Mouse (Mus musculus) induced T-regulatory cell, adult 2 months (primary cell): ENCODE measurements around the gene Hdac4.
A peak's percentile ranks its signal among the peaks of the same experiment; 100 is the strongest.

Experiments
- DNase-seq: peaks from one replicate; pipeline ENCODE4 v3.0.0-alpha.2; 2012; ENCODE audit warnings: low read depth

Hdac4 gene

DNA sequence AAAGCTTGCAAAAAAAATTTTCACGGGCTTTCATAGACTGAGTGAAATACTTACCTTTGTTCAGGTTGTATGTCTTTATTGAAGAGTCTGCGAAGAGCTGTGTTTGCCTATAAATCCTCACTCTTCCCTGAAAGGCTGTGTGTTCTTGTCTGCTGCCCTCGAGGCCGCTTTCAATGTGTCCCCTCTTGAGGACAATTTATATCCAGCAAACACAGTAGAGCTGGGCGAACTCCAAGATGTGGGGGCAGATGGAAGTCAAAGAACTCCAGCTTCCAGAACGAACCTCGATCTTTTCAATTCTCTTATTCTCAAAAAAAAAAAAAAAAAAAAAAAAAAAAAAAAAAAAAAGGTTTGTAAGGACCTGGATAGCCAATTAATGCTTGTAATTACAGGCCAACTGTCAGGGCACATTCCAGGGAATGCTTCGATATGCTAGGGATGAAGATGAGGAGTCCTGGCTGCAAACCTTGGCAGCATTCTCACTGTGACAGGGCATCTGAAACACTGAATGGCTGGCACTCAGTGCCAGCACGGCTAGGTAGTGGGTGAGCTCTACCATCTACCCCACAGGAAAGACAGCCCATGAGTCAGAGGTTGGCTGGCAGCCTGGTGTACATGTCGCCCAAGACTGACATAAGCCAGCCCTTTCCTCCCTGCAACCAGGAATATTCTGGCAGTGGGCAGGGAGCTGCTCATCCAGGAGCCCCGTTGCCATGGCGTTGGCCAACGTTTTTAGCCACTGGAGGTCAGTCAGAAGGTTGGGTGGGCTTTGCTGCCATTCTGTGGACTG lies at the start of gene Hdac4:
Gene Hdac4, minus strand, starts transcription at position 340 of the 790 bp plus-strand sequence.
- DNase-seq = no peak

DNA sequence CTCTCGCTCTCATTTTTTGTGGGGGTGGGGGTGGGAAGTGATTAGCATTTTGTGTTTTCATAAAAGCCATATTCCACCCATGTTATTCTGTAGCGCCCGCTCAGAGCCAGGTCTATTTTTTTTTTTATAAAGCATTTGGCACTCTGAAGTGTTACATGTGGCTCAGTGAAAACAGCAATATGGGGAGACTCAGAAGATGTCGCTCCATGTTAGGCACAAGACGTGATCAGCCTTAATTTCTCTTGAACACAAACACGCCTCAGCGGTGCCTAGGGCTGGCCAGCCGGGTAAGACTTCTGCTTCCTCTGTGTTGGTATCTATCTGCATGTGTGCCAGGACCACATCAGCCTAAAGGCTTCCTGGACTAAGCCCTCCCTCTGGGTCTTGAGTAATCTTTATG lies 48.0 kb upstream of the Hdac4 start:
- no peak for DNase-seq

DNA sequence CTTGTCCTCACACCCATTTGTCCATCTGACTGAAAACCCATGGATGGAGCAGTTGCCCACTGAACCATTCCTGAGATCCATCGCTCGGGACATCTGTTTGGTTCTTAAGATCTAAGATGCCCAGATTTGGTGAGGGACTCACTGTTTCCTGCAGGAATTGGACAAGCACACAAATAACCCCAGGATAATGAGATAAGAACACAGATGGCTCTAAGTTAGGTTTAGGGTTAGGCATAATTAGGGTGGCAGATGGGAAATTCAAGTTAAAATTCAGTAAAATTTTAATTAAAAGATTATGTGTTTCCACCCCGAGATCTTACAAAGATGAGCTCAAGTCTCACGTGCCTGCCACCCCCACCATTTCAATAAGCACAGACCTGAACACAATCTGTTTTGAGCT lies 44.6 kb upstream of the Hdac4 start:
- DNase-seq = no peak

DNA sequence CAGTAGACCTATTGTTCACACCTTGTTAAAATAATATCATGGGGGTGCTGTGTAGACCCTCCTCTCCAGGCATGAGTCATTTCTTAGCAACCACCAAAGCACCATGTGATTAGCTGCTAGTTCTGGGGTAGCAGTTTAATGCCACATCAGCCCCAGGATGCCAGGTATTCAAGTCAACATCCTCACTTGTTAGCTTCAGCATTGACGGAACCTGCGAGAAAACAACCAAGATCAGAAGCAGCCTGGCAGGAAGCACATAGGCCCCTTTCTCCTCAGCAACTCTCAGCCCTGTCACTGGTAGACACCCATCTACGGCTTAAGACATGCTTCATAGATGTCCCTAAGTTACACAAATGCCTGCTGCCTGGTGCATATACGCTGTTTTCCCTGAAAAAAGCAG lies 40.1 kb upstream of the Hdac4 start:
- peak; percentile 21 for DNase-seq

DNA sequence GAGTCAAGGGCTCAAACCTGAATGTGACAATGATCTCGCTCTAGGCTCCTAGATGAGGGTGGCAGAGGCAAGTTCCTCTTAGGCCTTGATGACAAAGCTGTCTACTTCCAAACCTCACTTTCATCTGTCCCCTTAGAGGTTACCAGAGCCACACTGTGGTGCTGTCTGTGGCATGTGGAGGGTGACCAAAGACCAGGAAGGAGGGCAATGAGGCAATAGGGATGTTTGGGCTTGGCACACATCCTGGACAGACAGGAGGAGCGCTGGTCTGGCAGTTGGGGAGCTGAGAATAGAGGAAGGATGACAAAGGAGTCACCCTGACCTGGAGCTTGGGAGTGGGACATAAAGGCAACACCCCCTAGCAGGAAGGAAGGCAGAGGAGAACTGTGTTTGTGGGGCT lies 29.8 kb upstream of the Hdac4 start:
- DNase-seq = no peak

DNA sequence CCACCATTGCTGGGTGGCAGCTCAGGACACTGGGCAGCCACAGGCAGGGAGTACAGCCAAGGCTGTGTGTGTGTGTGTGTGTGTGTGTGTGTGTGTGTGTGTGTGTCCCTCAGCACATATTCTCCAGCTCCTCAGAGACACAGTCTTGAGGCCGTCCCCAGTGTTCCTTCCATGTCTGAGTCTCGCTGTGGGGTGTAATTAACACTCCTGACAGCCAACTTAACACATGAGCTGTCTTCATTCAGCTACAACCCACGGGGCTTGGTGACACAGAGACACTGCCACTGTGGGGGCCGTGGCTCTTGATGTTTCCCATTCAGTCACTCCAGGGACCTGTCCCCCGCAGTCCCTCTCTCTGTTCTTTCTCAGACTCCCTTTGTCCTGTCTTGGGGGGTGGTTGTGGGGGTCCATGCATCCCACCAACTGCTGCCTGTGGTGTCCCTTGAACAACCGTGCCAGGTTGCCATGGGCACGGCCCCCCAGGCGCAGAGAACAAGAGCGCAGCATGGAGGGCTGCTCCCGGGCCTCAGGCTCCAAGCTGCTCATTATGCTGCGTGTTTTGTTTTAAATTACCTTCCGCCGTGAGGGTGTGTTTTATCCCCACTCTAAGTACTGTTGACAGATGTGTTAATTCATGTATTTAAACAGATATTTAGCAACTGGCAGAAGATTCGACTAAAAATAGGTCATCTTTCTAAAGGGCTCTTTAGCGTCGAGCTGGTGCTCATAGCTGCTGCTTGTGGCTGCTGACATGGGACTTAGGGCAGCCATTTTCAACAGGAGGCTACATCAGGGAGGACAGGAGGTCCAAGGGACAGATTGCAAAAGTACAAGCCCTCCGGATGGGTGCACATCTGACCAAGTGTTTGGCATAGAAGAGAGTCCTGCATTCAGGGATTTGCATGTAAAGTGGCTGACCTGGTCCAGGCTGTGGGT lies 28.7 kb upstream of the Hdac4 start:
- no peak for DNase-seq

DNA sequence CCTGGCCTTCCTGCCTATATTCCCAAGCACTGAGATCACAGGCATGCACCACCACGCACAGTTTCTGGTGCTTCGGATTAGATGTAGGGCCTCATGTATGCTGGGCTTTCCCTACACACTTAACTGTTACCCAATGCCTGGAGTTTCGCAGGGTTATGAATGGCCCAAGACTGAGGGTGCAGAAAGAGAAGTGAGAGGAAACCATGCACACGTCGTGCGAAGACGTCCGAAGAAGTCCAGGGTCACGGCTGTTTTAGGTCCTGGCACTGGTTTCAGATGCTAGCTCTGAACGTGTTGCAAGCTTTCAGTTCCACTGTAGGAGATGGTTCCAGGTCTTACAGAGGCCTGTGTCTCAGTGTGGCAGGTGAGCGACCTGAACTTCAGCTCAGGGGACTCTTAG lies 21.2 kb upstream of the Hdac4 start:
- no peak for DNase-seq

DNA sequence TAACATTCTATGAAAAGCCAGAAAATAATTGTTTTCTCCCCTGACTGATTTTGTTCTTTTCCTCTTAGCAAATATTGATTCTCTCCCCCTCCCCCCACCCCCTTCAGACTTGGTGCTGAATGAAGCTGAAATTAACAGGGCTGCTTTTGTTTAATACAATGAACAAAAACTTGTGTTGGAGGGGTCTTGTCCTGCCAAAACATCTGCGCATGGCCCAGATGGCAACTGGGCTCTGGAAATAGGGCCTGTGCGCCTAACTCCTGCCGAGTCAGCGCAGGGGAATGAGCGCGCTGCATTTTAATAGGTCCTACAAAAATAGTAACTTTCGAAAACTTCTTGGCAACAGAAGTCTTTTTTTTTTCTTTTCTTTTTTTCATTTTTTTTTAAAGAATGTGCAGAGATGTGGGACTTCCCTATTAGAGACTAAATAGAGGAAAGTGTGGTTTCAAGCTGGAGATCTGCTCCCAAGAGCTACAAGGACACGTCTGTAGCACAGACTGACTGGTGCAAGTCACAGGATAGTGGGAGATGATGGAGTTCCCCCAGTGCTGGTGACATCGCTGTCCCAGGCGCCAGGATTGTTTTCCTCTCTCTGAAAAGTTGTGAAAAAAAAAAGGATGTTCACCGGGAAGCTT lies 20.6 kb upstream of the Hdac4 start:
- DNase-seq = no peak

DNA sequence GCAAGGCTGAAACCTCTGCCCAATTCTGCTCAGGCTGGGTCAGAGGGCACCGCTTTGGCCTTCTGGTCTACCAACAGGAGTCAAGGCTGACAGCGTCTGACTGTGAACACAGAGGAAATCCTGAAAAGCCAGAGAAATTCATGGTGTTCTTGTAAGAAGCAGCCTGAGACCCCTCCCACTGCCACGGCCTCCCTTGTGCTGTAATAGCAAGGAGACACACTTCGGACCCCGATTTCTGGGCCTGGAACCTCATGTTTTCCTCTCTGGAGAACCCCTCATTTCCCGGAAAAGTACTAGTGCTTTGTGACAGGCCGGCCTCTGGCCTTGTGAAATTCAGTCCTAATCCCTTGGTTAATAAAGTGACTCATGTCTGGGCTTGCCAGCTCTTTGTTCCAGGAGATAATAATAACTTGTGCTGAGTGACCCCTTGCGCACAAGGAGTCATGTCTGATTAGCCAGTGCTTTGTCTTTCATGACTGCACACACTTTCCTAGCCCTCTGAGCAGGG lies 19.7 kb upstream of the Hdac4 start:
- DNase-seq = no peak

DNA sequence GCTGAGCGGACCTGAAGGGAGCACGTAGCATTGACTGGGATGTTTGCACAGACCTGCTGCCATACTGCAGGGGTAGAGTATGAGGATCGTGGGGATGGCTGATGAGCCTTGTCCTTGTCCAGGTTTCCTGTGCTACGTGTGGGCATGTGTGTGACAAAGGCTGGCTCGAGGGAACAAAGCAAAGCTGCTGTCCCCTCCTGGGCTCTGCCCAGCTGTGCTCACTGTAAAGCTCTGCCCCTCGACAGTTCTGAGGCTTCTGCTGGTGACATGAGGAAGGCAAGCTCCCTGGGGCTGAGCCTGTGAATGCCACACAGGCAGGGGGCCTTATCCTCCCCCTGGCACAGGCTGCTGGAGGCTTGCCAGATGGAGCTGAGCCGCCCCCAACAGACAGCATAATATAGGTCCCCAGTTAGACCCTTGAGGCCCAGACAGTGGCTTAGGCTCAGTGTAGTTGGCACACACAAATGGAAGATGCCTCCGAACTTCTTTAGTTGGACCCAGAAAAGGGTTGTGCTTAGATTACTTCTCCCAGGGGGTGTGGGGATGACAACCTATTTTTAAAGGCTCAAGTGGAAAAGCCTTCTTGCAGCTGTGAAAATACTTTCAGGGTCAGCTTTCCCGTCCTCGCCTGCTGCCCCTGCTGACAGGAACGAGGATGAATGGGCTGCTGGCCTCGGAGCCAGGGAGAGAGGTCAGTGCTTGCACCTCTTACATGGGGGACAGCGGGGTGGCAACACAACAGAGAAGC lies 16.7 kb upstream of the Hdac4 start:
- no peak for DNase-seq

DNA sequence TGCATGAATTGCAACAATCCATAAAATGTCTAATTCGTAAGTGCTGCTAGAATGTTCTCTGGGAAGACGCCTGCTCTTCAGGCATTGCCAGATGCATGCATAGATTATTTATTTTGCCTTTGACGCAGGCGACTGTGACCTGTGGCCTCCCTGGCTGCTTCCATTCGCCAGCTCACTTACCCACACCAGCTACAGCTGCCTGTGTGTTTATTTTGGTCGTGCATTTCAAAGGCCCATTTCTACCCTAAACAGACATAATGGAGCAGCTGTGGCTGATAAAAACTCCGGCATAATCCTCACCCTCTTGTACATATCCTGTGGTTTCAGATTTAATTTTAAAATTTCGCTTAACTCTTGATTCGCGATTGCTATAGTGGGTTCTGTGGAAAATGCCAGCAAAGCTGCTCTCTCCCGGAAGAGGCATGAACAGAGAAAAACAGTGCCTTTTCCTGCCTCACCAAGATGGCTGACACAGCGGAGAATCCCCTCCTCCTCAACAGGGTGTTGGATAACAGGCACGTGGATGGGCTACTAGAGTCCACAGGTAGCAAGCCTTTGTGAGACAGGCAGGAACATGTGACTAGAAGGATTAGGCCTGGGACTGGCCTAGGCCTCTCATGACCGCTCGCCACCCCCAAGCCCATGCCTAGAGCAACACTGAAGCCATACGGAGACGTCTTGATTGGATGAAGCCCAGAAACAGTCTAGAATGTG lies 7.3 kb upstream of the Hdac4 start:
- DNase-seq = no peak

DNA sequence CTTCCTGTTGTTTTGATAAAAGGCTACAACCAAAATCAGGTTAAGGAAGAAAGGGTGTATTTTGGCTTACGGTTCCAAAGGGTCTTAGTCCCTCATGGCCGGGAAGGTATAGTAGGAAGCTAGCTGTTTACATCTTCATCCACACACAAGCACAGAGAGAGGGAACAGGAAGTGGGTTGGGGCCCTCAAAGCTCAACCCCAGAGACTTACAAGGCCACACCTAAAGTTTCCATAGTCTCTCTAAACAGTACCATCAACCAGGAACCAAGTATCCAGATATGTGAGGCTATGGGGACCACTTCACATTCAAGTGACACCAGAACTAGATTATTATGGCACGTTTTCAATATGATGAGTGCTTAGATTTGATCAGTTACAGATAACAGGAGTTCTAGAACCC lies 5.0 kb downstream of the Hdac4 start:
- DNase-seq = peak; percentile 64

DNA sequence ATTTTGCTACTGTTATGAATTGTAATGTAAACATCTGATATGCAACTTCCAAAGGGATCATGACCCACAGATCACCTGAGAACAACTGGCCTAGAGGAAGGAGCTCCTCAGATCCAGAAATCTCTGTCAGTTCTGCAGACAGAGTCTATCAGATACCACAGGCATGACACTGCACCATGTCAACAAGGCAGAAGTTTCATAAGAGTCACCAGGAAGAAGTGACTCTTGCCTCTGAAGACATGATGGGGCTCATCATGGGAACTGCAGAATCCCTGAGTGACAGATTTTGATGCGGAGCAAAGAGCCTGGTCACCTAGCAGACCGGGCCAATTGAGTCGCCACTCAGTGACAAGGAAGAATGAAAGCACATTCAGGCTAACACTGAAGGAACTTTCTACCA lies 8.4 kb downstream of the Hdac4 start:
- DNase-seq = no peak

DNA sequence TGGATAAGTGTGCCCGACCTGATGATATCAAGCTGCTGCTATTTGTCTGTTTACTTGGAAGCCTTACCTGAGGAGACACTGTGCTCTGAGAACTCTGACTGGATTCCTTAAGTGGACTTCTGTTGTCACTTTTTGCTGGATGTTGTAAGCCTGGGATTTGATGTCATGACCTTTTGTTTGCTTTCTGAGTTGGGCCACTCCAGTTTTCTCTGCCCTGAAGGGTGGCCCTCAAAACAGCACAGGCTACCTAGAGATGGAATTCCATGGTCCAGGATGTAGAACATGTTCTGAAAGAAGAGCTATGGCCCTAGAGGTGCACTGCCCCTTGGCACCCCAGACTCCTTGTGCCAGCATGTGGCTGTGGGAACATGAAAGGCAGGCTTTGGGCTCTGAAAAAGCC lies 10.9 kb downstream of the Hdac4 start:
- DNase-seq = no peak

DNA sequence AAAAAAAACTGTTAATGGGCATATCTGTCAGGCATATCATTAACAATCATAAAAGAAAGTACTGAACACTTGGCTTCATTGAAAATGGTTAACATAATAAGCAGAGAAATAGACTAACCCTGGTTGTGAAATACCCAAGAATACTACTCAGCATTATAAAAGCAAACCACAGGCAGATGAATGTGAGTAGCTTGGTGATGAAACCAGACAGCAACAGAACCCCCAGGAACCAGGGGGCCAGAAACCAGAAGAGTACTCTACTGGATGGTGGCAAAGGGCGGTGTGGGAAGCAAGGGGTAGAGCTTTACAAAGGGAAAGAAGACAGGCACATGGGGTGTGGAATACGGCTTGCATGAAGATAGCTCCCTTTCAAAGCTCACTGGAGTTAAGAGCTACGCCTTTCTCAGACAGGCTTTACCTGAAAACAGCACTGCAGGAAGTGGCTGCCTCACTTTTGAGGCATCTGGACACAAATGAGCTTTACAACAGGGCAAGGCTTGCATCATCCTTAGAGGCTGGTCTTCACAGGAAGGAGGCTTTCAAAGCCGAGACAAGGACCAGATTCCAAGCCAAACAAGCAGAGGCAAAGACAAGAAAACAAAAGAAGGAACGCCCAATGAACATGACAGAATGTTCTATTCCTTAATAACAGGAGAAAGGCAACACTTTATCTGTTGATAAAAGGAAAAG lies 12.3 kb downstream of the Hdac4 start:
- peak; percentile 40 for DNase-seq

DNA sequence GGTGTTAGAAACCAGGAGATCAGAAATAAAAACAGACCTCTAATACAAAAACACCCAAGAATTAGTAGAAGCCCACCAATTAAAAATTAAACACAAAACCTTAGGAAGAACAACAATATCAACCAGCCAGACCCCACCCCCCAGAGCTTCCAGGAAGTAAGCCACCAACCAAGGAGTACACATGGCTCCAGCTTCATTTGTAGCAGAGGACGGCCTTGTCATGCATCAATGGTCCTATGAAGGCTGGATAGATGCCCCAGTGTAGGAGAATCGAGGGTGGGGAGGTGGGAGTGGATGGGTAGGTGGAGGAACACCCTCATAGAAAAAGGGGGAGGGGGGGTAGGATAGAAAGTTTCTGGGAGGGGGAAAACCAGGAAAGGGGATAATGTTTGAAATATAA lies 13.5 kb downstream of the Hdac4 start:
- DNase-seq = no peak

DNA sequence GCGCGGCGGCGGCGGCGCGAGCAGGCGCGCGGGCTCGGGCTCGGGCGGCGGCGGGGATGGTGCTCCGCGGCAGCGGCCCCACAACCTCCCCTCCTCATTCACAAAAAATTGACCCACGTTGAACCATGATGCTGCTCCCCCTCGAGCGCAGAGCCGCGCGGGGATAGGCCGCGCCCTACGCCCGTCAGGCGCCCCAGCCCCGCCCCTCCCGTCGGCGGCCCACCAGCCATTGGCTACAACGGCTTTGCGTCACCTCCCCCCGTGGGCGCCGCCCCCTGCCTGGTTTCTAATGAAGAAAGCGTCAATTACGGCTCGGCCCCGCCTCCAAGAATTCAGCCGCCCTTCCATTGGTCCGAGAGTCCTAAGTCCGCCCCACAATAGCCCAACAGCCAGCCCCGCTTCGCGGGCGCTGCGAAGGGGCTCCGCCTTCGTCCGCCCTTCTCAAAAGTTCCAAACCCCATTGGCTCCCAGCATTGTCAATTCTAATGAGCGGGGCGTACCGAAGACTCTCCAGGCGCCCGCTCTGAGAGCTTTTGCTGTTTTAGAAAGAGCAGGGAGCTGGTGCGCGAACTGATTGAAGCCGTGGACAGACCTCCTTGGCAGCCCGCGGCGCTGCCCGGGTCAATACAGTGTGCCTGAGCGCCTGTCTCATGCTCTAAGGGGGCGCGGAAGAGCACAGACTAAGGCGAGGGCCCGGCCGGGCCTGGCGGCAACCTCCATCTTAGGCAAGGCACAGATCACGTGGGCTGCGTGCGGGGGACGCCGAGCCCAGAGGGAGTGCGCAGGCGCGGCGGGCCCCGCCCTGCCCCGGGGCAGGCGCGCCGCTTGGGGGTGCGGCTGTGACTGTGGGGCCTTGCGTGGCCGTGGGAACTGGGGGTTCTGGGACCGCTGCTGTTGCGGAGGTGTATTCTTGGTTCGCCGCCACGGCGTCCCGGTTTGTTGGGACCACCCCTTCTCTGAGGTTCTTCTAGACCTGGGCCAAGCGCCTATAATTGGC lies 15.1 kb downstream of the Hdac4 start:
- DNase-seq = peak; percentile 100

DNA sequence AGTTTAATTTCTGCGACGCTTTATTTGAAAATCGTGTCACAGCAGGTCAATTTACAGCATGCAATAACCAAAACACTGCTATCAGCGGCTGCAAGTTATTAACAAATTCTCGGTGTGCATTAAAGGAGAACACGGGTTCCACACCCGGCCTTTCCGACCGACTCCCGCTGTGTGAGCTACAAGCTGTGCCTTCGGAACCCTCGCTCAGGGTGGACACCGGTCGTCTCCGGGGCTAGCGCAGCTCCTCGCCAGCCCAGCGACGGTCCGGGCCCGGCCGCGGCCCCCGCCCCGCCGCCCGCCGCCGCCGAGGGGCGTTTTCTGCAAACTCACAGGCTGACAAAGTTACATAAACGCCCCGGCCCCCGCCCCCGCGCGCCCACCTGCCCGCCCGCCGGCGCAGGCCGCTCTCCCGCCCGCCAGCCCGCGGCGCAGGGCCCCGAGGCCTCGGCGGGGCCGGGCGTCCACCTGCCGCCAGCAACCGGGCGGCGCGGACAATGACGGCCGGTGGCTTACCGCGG lies 16.0 kb downstream of the Hdac4 start:
- peak; percentile 54 for DNase-seq

DNA sequence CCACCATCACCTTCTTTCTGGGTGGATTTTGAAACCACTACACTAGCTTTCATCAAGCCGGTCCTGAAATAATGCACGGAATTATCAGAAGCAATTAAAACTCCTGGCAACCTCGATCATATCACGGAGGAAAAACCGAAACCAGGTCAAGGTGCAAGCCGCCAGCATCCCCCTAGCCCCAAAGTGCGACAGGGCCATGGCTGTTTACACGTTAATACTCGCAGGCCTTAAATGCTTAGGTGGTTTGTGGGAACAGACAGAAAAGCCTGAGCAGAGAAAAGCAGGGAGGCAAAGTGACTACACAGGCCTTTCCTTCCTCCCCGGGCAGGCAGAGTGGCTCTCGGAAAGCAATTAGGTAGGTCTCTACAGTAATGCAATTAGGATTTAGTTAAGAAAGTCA lies 16.4 kb downstream of the Hdac4 start:
- DNase-seq = peak; percentile 71
